Mouse (Mus musculus) kidney, adult 8-10 months (tissue): ENCODE measurements around the gene Ftl1.
A peak's percentile ranks its signal among the peaks of the same experiment; 100 is the strongest.
"Not testable (repeated sequence)": the region's sequence is repeated elsewhere in the genome, so short reads cannot be mapped to it uniquely, and the experiment has no call there.

Experiments
- DNase-seq, 2 experiments: peaks; one replicate each; pipeline ENCODE4 v3.0.0; 2022

Gene Ftl1

DNA sequence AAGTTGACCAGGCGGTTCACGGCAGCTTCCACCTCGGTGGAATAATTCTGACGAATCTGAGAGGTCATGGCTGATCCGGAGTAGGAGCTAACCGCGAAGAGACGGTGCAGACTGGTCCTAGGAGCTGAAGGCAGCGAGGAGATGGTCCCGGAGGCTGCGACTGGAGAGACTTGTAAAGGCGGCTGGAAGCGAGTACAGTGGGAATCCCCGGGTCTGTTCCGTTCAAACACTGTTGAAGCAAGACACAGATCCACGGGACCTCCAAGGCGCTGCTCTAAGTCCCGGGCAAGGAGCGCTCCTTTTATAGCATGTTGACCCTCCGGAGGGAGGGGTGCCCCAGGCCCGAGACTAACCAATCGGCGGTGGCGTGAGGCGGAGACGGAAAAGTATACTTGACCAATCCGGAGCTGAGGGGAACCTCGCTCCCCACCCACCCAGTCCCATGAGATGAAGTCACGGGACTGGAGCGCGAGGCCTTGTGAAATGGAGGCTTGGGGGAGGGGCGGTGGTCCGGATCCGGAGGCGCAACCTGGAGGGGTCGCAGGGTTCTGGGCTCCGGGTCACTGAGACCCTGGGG, at the start of gene Ftl1:
Gene Ftl1, minus strand, starts transcription at position 321 of the 577 bp plus-strand sequence.
- DNase-seq = peak; percentile 98 to 99

DNA sequence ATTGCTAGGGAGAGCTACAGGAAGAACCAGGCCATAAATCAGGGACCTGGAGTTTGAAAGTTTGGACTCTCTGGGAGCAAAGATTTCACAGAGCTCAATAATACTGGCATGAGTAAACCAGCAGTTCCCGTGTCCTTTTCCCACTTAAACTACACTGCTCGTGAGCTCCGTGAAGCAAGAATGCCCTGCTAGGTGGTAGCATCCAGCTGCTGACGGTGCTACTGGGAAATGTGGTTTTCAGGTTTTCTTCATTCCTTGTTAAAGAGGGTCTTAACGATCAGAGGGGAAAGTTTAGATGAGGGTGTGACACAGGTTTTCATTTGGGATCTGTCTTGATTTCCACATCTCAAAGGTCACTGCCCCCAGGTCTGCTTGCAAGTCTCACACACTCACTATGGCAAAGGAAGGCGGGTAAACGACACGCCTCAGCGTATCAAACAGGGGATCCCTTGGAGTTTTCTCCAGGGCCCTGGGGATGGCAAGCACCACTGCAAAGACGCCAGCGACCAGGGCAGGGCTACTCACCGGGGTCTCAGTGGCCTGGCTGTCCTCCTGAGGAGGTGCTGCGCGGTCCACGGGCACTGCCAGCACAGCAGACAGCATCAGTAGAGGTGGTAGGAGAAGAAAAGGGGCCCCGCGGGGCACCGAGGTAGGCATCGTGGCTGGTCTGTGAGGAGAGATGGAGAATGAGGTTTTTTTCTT, 49.6 kb upstream of the Ftl1 start:
- DNase-seq = no peak

DNA sequence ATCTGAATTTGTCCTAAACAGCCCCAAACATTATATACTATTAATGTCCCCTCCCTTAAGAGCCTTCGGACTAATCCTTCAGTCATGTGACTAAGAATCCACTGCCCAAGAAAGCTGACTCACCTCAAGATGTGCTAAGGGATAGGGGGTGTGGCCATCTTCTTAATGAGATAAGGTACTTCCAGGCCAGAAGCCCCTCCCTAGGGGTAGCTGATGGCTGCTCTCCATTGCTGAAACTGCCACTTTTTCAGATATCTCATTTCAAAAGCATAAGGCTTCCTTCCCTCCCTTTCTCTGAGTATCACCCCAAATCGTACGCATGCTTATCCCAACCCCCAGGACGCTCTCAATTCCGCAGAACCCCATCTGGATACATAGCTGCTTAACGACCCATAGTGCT, 48.9 kb upstream of the Ftl1 start:
- no peak for DNase-seq

DNA sequence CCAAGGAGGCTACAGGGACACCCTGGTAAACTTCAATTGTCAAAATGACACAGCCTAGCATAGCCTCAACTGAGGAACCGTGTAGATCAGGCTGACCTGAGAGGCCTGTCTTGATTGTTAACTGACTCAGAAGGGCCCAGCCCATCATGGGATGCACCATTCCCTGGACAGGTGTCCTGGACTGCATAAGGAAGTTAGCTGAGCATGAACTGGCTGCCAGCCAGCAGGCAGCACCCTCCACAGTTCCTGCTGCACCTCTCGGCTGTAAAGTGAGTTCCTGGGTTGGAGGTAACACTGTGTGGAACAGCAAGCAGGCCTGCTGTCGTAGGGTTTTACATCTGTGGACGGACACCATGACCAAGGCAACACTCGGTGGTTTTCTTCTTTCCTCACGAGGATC, 47.9 kb upstream of the Ftl1 start:
- peak in 1 of 2 experiments; percentile 32 for DNase-seq

DNA sequence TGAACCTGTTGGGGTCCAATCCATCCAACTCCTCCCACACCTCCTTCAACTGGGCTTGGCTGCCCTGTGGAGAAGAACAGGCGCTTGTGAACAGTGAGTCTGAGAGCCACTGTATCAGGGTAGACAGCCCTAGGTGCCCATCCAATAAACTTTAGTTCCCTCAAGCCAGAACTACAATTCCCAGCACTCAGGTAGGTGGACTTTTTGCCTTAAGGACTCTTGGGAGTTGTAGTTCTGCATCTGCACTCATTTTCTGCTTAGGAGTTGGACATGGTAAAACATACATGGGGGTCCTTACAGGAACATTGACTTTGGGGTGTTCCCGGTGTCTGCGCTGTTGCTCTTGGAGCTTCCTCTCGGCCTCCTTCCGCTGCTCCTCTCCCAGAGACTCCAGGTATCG, 38.7 kb upstream of the Ftl1 start:
- DNase-seq = no peak

DNA sequence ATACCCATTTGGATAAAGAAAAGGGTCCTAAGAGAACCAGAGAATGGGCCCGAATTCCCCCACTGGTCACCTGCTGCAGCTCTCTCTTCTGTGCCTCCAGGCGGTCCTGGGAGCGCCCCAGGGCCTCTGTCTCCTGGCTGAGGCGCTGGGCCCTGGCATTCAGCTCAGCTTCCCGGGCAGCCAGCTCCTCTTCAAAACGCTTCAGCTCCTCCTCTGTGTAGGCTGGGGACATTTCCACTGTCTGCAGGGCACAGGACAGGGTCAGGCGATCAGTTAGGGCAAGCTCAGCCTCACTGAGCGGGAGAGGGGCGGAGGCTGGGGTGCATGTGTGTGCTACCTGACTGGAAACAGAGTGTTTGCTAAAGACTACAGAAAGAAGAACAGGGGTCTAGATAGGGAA, 34.9 kb upstream of the Ftl1 start:
- DNase-seq = no peak

DNA sequence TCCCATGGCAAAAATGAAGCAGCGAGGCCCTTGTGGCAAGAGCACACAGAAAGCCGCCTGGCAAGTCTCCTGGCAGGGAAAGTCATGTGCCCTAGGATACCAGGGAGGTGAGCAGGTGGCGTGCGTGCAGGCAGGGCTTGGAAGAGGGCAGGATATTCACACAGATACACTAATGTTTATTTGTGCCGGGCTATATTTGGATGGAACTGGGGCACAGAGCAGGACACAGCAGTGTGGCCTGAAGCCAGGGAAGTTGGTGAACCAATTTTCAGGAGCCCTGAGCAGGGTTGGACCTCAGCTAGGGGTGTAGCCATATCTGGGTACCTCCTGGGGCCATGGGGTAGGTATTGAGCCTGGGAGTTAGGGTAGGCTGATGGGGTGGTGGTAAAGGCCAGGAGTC, 33.3 kb upstream of the Ftl1 start:
- no peak for DNase-seq

DNA sequence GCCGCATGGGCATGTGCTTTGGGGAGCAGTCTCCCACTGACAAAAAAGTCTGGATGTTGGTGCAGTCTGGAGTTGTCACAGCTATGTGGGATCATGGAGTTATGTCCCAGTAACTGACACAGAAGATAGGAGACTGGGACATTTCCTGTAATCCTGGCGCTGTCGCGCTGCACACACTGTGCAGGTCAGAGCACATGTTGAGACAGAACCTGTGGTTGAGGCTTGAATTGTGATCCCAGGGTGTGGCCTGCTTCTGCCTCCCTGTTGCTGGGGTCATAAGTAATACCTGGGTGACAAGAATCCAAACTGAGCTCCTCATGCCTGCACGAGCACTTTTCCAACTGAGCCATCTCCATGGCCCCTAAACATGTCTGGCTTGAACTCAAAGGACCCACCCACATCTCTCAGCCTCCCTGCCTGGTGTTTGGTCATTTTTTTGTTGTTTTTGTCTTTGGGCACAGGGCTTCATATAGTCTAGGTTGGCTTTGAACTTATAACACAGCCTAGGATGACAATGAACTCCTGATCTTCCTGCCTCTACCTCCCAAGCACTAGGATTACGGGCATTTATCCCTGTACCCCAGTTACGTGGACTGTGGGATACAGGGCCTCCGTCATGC, 32.7 kb upstream of the Ftl1 start:
- DNase-seq = no peak

DNA sequence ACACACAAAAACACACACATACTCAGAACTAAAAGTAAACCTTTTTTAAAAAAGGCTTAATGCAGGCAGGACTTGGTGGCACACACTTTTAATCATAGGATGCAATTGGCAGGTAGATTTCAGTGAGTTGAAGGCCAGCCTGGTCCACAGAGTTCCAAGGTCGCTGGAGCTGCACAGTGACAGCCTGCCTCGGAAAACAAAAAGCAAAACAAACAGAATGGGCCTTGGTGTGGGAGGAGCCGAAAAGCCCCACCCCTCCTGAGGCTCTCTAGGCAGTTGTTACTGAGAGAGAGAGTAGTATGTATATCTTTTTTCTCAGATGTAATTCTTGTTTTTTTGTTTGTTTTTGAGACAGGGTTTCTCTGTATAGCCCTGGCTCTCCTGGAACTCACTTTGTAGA, 31.6 kb upstream of the Ftl1 start:
- DNase-seq = peak in 1 of 2 experiments; percentile 52

DNA sequence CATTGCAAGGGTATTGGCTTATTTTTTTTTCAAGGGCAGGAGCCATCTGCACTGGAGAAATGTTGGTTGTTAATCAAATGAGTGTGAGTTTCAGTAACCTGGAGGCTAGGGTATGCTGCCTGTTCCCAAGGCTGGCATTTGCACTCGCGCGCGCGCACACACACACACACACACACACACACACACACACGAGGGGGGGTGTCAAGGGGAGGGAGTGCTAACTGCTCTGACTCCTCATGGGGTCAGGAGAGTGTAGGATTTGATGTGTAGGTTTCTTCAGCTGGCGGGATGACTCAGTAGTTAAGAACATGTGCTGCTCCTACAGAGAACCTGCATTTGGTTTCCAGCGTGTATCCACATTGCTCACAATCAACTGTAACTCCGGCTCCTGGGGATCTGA, 31.1 kb upstream of the Ftl1 start:
- DNase-seq = no peak

DNA sequence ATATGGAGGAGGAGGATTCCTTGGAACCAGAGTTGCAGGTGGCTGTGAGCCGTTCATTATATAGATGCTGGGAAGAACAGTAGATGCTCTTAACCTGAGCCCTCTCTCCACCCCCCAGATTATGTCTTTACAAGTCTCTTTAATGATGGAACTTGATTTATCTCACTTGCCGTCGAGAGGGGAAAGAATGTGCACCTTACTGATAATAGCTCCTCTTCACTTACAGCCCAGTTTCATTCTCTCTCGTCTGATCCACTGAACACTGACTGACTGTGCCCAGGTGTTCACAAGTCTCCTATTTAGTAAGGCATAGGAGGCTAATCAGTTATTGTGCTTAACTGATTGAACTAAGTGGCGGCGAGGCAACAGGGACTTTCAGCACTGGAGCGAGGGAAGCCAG, 29.9 kb upstream of the Ftl1 start:
- no peak for DNase-seq

DNA sequence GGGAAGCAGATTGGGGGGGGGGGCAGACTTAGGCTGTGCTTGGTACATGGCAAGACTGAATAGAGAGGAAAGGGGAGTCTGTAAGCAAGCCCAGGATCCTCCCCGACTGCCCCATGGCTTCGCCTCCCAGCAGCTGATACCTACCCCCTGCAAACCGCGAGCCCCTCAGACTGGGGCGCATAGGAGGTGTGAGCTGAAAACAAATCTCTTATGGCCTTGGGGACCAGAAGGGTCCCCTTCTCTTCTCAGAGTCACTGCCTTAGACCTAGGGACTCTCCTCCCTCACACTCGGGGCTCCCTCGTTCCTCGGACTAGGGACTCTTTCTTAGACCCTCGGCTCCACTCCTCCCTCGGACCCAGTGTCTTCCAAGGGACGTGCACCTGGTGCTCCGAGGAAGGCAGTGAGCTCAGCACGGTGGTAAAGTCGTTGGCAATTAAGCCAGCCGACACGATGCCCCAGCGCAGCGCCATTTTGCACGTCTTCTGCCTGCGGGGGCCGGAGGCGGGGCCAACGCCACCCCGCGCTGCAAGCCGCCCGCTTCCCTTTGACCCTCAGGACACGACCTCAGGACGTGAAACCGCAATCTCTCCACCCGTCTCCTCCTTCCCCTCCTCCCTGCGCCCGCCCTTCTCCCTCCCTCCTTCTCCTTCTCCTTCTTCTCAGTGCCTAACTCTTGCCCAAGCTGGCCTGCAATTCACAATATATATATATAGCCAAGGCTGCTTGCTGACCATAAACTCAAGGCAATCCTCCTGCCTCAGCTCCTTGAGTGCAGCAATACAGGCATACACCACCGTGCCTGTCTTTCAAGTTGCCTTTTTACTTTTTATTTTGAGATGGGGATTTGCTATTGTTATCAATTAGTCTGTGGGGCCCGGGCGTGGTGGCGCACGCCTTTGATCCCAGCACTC, 28.9 kb upstream of the Ftl1 start, which contains the start of gene Dhdh:
Gene Dhdh, minus strand, starts transcription at position 513 of the 912 bp plus-strand sequence.
- DNase-seq = peak; percentile 58 to 61

DNA sequence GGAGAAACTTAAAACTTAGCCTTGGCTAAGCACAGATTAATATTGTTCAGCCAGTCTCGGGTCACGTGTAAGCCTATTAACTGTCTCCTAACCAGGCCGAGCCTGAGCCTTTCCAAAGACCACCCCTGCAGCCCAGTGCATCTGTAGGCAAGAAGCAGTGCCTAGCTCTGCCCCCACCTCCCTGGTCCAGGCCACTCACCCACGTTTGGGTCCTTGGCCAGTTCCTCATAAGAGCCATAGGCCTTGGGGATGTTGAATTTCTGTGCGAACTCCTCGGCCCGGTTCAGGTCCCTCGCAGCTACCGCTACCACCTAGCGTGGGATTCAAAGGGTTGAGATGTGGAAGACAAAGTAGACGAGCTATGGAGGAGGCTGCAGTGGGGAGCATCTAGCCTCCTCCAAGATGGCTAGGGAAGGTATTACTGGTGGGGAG, 28.2 kb upstream of the Ftl1 start:
- DNase-seq = no peak

DNA sequence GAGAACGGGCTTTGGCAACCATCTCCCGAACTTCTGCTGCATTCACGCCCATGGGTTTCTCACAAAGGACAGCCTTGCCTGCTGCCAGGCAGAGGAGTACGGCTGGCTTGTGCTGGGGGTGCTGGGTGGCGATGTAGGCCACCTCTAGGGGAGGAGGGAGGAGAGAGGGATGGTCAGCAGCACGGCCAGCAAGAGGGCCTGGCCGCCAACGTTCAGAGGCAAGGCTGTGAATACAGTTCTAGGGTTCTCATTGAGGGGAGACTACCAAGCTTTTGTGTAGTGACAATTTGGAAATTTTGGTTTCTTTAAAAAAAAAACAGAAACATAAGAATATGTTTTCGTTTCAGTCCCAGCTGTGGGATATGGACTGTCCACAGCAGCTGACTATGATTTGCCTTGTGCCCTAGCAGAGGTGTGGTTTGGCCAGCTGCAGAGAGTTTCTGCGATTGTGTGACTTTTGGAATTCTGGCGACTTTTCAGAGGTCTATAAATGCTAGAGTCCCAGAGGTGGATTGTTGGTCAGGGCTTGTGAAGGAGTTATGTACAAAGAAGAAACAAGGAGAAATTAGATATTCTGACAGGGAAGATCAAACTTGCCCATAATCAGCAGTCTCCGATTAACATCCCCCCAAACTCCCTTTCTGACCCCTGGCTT, 27.2 kb upstream of the Ftl1 start, which contains the start of gene Gm45808:
Gene Gm45808, minus strand, starts transcription at position 51 of the 655 bp plus-strand sequence.
- no peak for DNase-seq

DNA sequence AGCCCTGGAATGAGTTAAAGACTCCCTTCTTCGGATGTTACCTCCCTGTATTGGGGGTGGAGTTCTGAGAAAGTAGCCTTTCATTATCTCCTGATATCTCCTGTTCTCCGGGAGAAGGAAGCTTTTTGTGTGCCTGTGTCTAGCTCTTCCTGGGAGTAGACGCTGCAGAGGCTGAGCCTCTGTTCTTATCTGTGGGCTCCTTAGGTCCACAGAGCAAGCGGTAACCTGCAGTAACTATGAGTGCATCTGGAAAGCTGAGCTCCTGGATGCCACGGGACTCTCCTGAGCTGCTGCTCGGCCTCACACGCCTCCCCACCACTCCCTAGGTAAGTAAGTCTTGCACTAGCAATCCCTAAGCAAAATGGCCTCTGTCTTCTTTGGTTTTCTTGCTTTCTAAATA, 26.5 kb upstream of the Ftl1 start:
- DNase-seq = no peak

DNA sequence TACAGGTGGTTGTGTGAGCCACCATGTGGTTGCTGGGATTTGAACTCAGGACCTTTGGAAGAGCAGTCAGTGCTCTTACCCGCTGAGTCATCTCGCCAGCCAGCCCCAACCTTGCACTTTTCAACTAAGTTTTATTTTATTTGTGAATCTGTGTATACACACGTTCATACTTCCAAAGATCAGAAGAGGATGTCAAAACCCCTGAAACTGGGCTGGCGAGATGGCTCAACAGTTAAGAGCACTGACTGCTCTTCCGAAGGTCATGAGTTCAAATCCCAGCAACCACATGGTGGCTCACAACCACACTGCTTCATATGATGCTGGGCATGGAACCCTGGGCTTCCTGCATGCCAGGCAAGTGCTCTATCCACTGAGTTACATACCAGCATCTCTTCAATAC, 25.3 kb upstream of the Ftl1 start:
- DNase-seq = not testable (repeated sequence)

DNA sequence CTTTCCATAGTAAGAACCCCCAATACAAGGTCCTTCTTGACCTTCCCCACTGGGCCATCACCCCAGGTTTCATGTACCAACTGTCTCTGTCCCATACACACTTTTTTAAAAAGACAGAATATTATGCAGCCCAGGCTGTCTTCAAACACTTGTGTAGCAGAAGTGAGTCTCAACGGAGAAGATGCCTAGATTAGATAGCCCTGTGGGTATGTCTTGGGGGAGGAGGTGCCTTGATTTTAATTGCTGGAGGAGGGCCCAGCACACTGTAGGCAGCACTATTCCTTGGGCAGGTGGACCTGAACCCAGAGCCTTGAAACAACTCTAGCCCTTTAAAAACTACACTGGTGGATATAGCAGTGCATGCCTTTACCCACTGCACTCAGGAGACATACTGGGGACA, 22.5 kb upstream of the Ftl1 start:
- no peak for DNase-seq

DNA sequence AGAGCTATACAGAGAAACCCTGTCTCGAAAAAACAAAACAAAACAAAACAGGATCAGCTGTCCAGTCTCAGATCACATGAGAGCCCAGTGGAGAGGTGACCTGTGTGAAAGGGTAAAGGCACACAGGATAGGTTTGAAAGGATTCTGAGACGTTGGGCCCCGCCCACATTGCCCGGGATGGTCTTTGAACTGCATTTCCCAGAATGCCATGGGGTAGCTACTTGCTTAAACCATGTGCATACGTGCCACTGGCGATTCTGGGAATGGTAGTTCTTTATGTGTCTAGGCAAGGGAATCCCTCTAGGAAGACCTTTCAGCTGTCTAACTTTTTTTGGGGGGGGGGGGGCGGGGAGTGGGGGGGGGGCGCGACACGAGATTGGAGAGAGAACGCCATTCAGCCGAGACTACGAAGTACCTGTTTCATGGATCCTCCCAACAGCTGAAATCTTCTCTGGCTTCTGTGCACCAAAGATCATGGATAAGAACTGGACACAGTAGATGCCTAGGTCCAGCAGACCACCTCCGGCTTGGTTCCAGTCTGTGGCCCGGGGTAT, 21.8 kb upstream of the Ftl1 start, which contains the start of gene Tulp2:
Gene Tulp2, plus strand, starts transcription at position 504 of the 554 bp plus-strand sequence.
- peak; percentile 75 to 76 for DNase-seq

DNA sequence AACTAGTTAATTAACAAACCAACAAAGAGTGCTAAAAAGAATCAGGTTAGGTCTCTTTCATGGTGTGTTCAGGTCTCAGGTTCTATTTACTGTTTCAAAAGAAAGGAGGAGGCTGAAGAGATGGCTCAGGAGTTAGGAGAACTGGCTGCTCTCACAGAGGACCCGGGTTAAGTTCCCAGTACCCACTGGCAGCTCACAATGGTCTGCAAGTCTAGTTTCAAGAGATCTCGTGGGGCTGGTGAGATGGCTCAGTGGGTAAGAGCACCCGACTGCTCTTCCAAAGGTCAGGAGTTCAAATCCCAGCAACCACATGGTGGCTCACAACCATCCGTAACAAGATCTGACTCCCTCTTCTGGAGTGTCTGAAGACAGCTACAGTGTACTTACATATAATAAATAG, 20.6 kb upstream of the Ftl1 start:
- not testable (repeated sequence) for DNase-seq

DNA sequence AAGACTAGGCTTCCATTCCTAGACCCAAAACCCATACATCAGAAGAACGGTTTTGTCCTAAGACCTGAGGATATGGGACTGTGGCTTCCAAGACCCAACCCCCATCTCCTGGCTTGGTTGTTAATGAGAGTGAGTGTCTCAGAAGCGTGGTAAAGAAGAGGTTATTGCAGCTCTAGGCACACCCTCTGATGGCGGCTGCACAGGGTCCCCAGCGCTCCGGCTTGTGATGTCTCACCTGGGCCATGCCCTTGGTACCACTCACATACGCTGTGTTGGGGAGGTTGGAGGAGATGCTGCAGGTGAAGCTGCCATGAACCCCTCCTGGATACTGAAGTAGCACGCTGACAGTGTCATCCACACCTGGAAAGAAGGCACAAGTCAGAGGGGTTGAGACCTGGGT, 19.1 kb upstream of the Ftl1 start:
- DNase-seq = no peak

DNA sequence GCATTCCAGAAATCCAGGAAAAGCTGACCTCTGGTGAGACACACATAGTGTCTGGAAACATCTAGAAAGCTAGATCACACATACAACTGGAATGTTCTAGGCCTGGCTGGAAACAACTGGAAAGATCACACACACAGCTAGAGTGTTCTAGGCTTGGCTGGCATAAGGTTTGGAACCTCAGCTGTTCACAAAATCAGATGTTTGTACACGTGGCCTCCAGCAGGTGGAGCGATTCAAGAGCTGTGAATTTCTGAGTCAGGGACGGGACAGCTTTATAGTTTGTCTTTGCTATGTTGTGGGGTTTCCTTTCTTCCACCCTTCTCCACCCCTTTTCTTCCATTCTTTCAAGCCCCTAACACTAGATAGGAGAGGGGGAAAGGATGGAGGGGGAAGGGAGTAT, 17.3 kb upstream of the Ftl1 start:
- peak; percentile 53 to 65 for DNase-seq

DNA sequence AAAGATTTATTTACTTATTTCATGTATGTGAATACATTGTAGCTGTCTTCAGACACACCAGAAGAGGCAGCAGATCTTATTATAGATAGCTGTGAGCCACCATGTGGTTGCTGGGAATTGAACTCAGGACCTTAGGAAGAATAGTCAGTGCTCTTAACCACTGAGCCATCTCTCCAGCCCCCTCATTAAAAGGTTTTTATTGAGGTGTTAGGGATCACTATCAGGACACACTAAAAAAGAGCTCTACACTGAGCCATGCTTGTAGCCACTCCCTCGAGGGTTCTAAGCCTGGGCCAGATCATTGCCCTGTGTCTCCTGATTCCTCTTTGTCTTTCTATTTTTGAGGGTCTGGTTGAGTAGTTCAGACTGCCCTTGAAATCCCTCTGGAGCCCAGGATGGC, 16.8 kb upstream of the Ftl1 start:
- DNase-seq = no peak
